Mouse (Mus musculus) erythroblast, embryonic 14.5 days (primary cell): Measurements from ENCODE around the gene Cga.

Experiments used
- GATA1 ChIP-seq: IDR thresholded peaks from 2 replicates; pipeline ENCODE4 v1.6.1; 2012; ENCODE audit warnings: low read length, inconsistent platforms, mixed read lengths
- TAL1 ChIP-seq: IDR thresholded peaks from 3 replicates; pipeline ENCODE4 v1.6.1; 2012; ENCODE audit warnings: low read length, inconsistent platforms, mixed read lengths

DNA sequence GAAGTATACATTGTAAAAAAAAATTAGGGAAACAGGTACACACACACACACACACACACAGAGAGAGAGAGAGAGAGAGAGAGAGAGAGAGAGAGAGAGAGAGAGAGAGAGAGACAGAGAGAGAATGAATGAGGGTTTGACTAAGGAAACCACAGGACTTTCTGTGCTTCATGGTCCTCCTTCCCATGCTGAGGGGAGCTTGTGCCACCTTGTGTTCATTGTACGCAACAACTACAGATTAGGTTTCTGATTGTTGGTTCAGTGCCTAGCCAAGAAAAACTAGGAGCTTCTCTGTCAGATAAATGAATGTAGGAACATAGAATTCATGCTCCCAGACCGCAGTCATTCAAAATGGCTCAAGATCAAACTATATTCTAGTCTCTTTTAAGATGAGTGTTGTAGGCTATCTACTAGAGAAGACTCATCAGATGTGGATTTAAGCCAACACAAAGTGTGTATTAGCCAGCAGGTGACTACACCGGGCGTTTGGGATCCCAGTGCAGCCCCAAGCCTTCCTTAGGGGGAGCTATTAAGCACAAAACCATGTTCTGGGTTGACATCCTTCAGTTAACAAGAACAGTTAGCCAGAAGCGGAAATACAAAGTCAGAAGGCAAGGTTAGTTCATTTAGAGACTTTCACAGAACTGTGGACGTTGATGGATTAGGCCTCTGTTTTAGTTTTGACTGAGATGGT is 28.7 kb downstream of the Cga start:
- TF ChIP-seq TAL1 (no peak), GATA1 (no peak)
